Comparison of ENCODE assay signal across 16 mouse cellular contexts in genomic region chr12:9872236-9872635, GRCm38 (mm10).
DNase-seq lines count a peak whose midpoint lies in the region; ATAC-seq and TF ChIP-seq lines count a peak whose summit lies in the region.
"Had no signal": no experiment of that assay in that cellular context is flagged by ENCODE, and none has a peak within 500 bp of the region (broad histone marks: within the 10 kb centered on the region; RNA-seq: fewer than 3 reads in every experiment).

No protein-coding gene starts in this region.

- intact Hi-C loops in left cerebral cortex, postnatal 4 days (cut with DNase I): no loop called here
- intact Hi-C loops in left cerebral cortex, adult 2 months (cut with DNase I): no loop called here

- no peaks in the 10 kb centered on the region for H3K36me3 ChIP-seq in forebrain, embryonic 16.5 days (ENCODE audit: control insufficient read depth, insufficient read depth)
- no peaks in the 10 kb centered on the region for H3K36me3 ChIP-seq in forebrain, embryonic 10.5 days (replicated peaks)
- no peaks in the 10 kb centered on the region for H3K36me3 ChIP-seq in thymus, adult 2 months (ENCODE audit: control insufficient read depth, insufficient read depth, low read length)
- H3K36me3 ChIP-seq: heart, embryonic 13.5 days; midbrain, embryonic 12.5 days had no signal

- H3K27me3 ChIP-seq in forebrain, embryonic 16.5 days (replicated peaks; ENCODE audit: control insufficient read depth, insufficient read depth, low read length): no peaks in the 10 kb centered on the region
- no peaks in the 10 kb centered on the region for H3K27me3 ChIP-seq in forebrain, embryonic 10.5 days (ENCODE audit: poor library complexity, severe bottlenecking)
- H3K27me3 ChIP-seq in thymus, adult 2 months (ENCODE audit: control insufficient read depth, insufficient read depth, low read length): no peaks in the 10 kb centered on the region
- H3K27me3 ChIP-seq: heart, embryonic 13.5 days; midbrain, embryonic 12.5 days had no signal

- peak; percentile 57 for ATAC-seq in forebrain, embryonic 16.5 days
- ATAC-seq: intestine, postnatal 0 days had no signal

- H3K4me3 ChIP-seq in forebrain, embryonic 16.5 days (replicated peaks; ENCODE audit: low read length): no peak overlapping the region
- H3K4me3 ChIP-seq in forebrain, embryonic 10.5 days: no peak overlapping the region
- H3K4me3 ChIP-seq in left cerebral cortex, adult 2 months: no peak overlapping the region
- H3K4me3 ChIP-seq in thymus, adult 2 months (ENCODE audit: control insufficient read depth, insufficient read depth, low read length): no peak overlapping the region
- H3K4me3 ChIP-seq: heart, embryonic 13.5 days; midbrain, embryonic 12.5 days had no signal

- no peak for DNase-seq in forebrain, embryonic 10.5 days (ENCODE audit: extremely low spot score, low spot score)
- DNase-seq in left cerebral cortex, postnatal 4 days: peak; percentile 48
- DNase-seq in left cerebral cortex, adult 2 months (ENCODE audit: extremely low spot score in 1 of 2, low spot score in 2 of 2): no peak
- DNase-seq in cerebellum, adult 18-20 months: peak; percentile 10 to 18
- DNase-seq in fibroblast of lung, adult 2 months (ENCODE audit: low read depth): peak; percentile 73
- DNase-seq in thymus, adult 2 months: no peak
- DNase-seq in adrenal gland, postnatal 36 days: no peak
- DNase-seq: kidney, postnatal 14 days; liver; lung, adult 18-20 months; lung, postnatal 4 days; thymus, postnatal 4 days had no signal

- no peak for TF ChIP-seq CTCF in left cerebral cortex, adult 2 months (IDR thresholded peaks at IDR 0.05)
- no peak for TF ChIP-seq CTCF in thymus, adult 2 months (IDR thresholded peaks at IDR 0.05; ENCODE audit: borderline replicate concordance, control insufficient read depth, extremely low read depth, insufficient read depth, low read length, poor library complexity)

- no peak overlapping the region for H3K9ac ChIP-seq in forebrain, embryonic 16.5 days (replicated peaks; ENCODE audit: low read depth, low read length)
- H3K9ac ChIP-seq: heart, embryonic 13.5 days; midbrain, embryonic 12.5 days had no signal

- 81% methylated on average over 4 of the region's 4 CpGs for WGBS in forebrain, embryonic 16.5 days
- WGBS in forebrain, embryonic 10.5 days: 94% methylated on average over 4 of the region's 4 CpGs
- WGBS in thymus, adult 2 months: 93% methylated on average over 4 of the region's 4 CpGs

- no peak for TF ChIP-seq POLR2A in thymus, adult 2 months (IDR thresholded peaks at IDR 0.05; ENCODE audit: control insufficient read depth, extremely low read depth, insufficient read depth, low read length, poor library complexity)

- no peaks in the 10 kb centered on the region for H3K9me3 ChIP-seq in forebrain, embryonic 16.5 days (ENCODE audit: control insufficient read depth, low read length)
- no peaks in the 10 kb centered on the region for H3K9me3 ChIP-seq in forebrain, embryonic 10.5 days
- H3K9me3 ChIP-seq: heart, embryonic 13.5 days; midbrain, embryonic 12.5 days had no signal

- H3K27ac ChIP-seq in forebrain, embryonic 16.5 days (ENCODE audit: low read length): no peak overlapping the region
- H3K27ac ChIP-seq in forebrain, embryonic 10.5 days: no peak overlapping the region
- no peak overlapping the region for H3K27ac ChIP-seq in left cerebral cortex, adult 2 months
- no peak overlapping the region for H3K27ac ChIP-seq in thymus, adult 2 months (ENCODE audit: control insufficient read depth, insufficient read depth, low read length)
- H3K27ac ChIP-seq: heart, embryonic 13.5 days; midbrain, embryonic 12.5 days had no signal

- H3K4me1 ChIP-seq in forebrain, embryonic 16.5 days (replicated peaks; ENCODE audit: control insufficient read depth, insufficient read depth, low read length): 0 out of 2 replicates have a peak, but pooled peaks cover 3% of the 10 kb centered on the region
- H3K4me1 ChIP-seq in forebrain, embryonic 10.5 days: no peaks in the 10 kb centered on the region
- H3K4me1 ChIP-seq in thymus, adult 2 months (replicated peaks; ENCODE audit: control insufficient read depth, insufficient read depth, low read length): no peaks in the 10 kb centered on the region
- H3K4me1 ChIP-seq: heart, embryonic 13.5 days; midbrain, embryonic 12.5 days had no signal

- H3K4me2 ChIP-seq in forebrain, embryonic 16.5 days (ENCODE audit: low read length): no peak overlapping the region
- H3K4me2 ChIP-seq: heart, embryonic 13.5 days; midbrain, embryonic 12.5 days had no signal

Comparison
In these comparisons a context has a peak if more than half of its experiments do, and no peak if none do; other contexts are left out.
1. DNase-seq: peak in left cerebral cortex, postnatal 4 days (single experiment), cerebellum, adult 18-20 months (2 of 2) and fibroblast of lung, adult 2 months (single experiment); none in forebrain, embryonic 10.5 days (single experiment), left cerebral cortex, adult 2 months (0 of 2), thymus, adult 2 months (single experiment) and adrenal gland, postnatal 36 days (0 of 2).